Mouse (Mus musculus) kidney, embryonic 14.5 days (tissue): ENCODE measurements at regions not wholly inside any gene's neighbourhood (a gene's known extent, or its start where the extent isn't known, plus 50 kb on each side); places are given as distances from the start of the nearest gene placed in this dataset.

Experiments
- ATAC-seq: fragments of 200-750 bp; cut with Nextera tagmentation; 2 replicates; pipeline ENCODE4 v1.8.0; 2017; ENCODE audit warnings: moderate number of reproducible peaks, mild to moderate bottlenecking, moderate TSS enrichment, moderate library complexity; ENCODE audit not compliant: low FRiP score, low TSS enrichment
- H3K27ac ChIP-seq: fragments of 300-500 bp; sonication (generic); 2 replicates; pipeline ENCODE4 v1.5.1; 2014; ENCODE audit warnings: low read depth, mild to moderate bottlenecking, low read length, moderate library complexity, mixed read lengths
- H3K27me3 ChIP-seq: fragments of 300-500 bp; sonication (generic); 2 replicates; pipeline ENCODE4 v1.6.1; 2014; ENCODE audit warnings: mild to moderate bottlenecking, low read length; ENCODE audit not compliant: control insufficient read depth, insufficient read depth
- H3K36me3 ChIP-seq: fragments of 300-500 bp; sonication (generic); 2 replicates; pipeline ENCODE4 v1.6.1; 2014; ENCODE audit warnings: low read length, mixed read lengths; ENCODE audit not compliant: control insufficient read depth, insufficient read depth
- H3K4me1 ChIP-seq: fragments of 300-500 bp; sonication (generic); 2 replicates; pipeline ENCODE4 v1.6.1; 2014; ENCODE audit warnings: low read length, mixed read lengths; ENCODE audit not compliant: control insufficient read depth, insufficient read depth
- H3K4me2 ChIP-seq: fragments of 300-500 bp; sonication (generic); replicated peaks from 2 replicates; pipeline ENCODE4 v1.6.1; 2014; ENCODE audit warnings: low read depth, mild to moderate bottlenecking, low read length
- H3K4me3 ChIP-seq: fragments of 300-500 bp; sonication (generic); 2 replicates; pipeline ENCODE4 v1.5.1; 2014; ENCODE audit warnings: mild to moderate bottlenecking, low read length
- H3K9ac ChIP-seq: fragments of 300-500 bp; sonication (generic); 2 replicates; pipeline ENCODE4 v1.6.1; 2014; ENCODE audit warnings: low read depth, mild to moderate bottlenecking, low read length, moderate library complexity
- H3K9me3 ChIP-seq: fragments of 300-500 bp; sonication (generic); 2 replicates; pipeline ENCODE4 v1.6.1; 2016; ENCODE audit warnings: low read length; ENCODE audit not compliant: control insufficient read depth
- WGBS: fragments of 180-500 bp; shearing (Covaris S2); extraction: QIAGEN DNeasy Blood & Tissue Kit; methylation state at CpG from one replicate; pipeline ENCODE4 v1.1.7; 2014; 5-methylcytosine and 5-hydroxymethylcytosine counted together

DNA sequence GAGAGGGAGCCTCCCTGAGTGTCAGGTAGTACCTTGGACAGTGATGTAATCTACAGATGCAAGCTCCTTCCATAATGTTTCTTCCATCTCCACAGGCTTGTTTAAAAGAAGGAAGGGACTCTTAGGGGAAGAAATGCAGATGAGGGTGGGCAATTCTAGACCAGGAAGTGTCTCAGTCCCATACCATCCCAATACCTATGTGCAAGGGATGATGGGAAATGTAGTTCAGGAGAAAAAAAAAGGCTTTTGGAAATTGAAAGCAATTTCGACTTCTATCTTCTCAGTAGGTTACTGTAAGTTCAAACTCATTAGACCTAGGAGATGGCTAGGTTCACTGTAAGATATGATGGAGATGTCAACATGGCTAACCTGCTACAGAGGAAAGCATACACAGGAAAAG is 68.3 kb downstream of the Cd83 start:
- Histone ChIP-seq H3K27ac (no peak overlapping the region), H3K4me2 (no peak overlapping the region), H3K9ac (no peak overlapping the region), H3K4me3 (no peak overlapping the region), H3K36me3 (no peaks in the 10 kb centered on the region), H3K9me3 (no peaks in the 10 kb centered on the region), H3K4me1 (no peaks in the 10 kb centered on the region), H3K27me3 (no peaks in the 10 kb centered on the region)
- ATAC-seq, result no peak
- 80% methylated on average over 1 of the region's 1 CpGs for WGBS

DNA sequence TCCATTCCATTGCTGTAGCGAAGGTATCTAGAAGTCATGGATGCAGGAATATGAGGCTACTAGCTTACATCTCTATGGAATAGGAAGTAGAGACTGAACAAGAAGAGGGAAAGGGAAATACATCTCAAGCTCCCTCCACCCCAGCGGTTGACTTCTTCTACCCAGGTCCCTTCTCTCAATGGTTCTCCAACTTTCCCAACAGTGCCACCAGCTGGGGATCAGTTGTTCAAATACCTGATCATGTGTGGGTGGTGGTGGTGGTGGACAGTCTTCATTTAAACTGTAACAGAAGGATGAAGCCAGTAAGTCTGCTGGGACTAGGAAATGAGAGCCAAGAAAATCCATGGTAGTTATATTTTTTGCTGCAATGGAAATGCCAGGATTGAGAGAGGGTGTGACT is 70.4 kb downstream of the Cd83 start:
- Histone ChIP-seq H3K9ac (no peak overlapping the region), H3K36me3 (no peaks in the 10 kb centered on the region), H3K4me2 (no peak overlapping the region), H3K9me3 (no peaks in the 10 kb centered on the region), H3K4me3 (no peak overlapping the region), H3K27me3 (no peaks in the 10 kb centered on the region), H3K4me1 (no peaks in the 10 kb centered on the region), H3K27ac (no peak overlapping the region)
- 96% methylated on average over 2 of the region's 2 CpGs for WGBS
- ATAC-seq, result no peak

DNA sequence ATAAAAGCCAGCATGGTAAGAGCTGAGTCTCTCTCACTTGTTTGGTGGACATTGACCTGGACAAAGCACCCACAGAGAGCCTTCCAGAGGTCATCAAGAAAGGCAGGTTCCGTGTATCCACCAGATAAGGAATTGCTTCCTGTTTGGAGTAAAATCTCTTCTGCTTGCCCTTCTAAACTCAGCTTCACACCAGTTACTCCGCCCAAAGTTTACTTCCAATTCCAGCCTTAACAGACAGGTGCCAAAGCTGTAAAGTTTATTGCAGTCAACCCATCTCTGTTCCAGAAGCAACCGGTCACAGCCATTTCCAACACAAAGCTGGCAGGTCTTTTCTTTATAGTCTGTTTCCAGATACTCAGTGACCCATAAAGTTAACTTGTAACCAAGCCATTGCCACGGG is 76.4 kb downstream of the Cd83 start:
- no peak for ATAC-seq
- Histone ChIP-seq H3K9ac (no peak overlapping the region), H3K27ac (0 out of 2 replicates have a peak overlapping the region, but pooled peaks have one; percentile 32), H3K4me2 (no peak overlapping the region), H3K9me3 (no peaks in the 10 kb centered on the region), H3K4me1 (peaks cover 21% of the 10 kb centered on the region), H3K4me3 (no peak overlapping the region), H3K36me3 (no peaks in the 10 kb centered on the region), H3K27me3 (no peaks in the 10 kb centered on the region)
- WGBS, result 15% methylated on average over 4 of the region's 4 CpGs

DNA sequence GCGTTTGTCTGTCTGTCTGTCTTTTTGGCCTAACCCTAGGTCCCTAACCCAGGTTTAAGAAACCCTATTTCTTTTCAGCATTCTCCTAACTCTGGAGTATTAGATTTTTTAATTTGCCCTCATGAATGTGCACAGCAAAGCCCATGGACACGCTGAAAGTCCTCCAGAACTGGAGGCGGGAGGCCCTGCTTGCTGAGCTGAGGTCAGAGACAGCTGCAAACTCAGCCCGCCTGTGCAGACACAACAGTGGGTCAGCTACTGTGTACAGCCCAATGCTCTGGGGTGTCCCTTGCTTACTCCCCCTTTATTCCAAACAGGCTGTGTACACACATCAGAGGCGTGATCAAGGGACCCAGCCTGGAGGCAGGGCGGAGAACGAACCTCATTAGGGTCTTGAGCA is 76.8 kb downstream of the Cd83 start:
- Histone ChIP-seq H3K27me3 (no peaks in the 10 kb centered on the region), H3K9me3 (no peaks in the 10 kb centered on the region), H3K27ac (0 out of 2 replicates have a peak overlapping the region, but pooled peaks have one; percentile 32), H3K4me3 (no peak overlapping the region), H3K9ac (no peak overlapping the region), H3K4me1 (peaks cover 21% of the 10 kb centered on the region), H3K36me3 (no peaks in the 10 kb centered on the region), H3K4me2 (no peak overlapping the region)
- 49% methylated on average over 7 of the region's 7 CpGs for WGBS
- no peak for ATAC-seq

DNA sequence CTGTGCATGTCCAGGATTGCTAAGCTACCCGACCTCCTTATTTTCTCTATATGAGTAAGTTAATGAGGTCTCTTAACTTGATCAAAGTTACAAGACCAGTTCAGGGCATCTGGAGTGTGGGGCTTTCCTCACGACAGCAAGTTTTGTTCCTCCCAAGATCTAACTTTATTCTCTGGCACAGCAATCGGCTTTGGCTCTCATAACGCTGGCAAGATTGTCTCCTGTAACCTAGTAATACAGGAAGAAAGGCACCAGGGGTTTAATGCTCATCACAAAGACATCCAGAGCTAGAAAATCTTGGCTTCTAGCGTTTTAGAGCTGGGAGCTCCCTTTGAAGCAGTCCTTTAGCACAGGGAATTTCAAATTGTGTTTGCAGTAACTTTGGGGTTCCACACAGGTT is 77.5 kb downstream of the Cd83 start:
- Histone ChIP-seq H3K27ac (no peak overlapping the region), H3K4me3 (no peak overlapping the region), H3K4me1 (peaks cover 21% of the 10 kb centered on the region), H3K4me2 (no peak overlapping the region), H3K36me3 (no peaks in the 10 kb centered on the region), H3K27me3 (no peaks in the 10 kb centered on the region), H3K9ac (no peak overlapping the region), H3K9me3 (no peaks in the 10 kb centered on the region)
- WGBS, result 71% methylated on average over 5 of the region's 5 CpGs
- no peak for ATAC-seq

- H3K27me3 ChIP-seq, result no peaks in the 10 kb centered on the region
- H3K27ac ChIP-seq, result no peak overlapping the region
- no peak for ATAC-seq
- no peak overlapping the region for H3K4me2 ChIP-seq
- 71% methylated on average over 6 of the region's 6 CpGs for WGBS
- no peaks in the 10 kb centered on the region for H3K36me3 ChIP-seq
- peaks cover 21% of the 10 kb centered on the region for H3K4me1 ChIP-seq
- H3K9me3 ChIP-seq, result no peaks in the 10 kb centered on the region
- no peak overlapping the region for H3K9ac ChIP-seq
- no peak overlapping the region for H3K4me3 ChIP-seq
Measured at GRCm38 (mm10) chr13:43862586-43862985, 78.0 kb downstream of the Cd83 start.

GRCm38 (mm10) chr13:43863581-43864100 is 79.1 kb downstream of the Cd83 start:
- no peak overlapping the region for H3K9ac ChIP-seq
- WGBS, result 74% methylated on average over 7 of the region's 7 CpGs
- H3K27ac ChIP-seq, result no peak overlapping the region; the same call in 1 of the 2 replicates
- no peaks in the 10 kb centered on the region for H3K9me3 ChIP-seq
- peak overlapping the region; percentile 47; the same call in 1 of the 2 replicates for H3K4me2 ChIP-seq
- no peaks in the 10 kb centered on the region for H3K27me3 ChIP-seq
- no peak overlapping the region for H3K4me3 ChIP-seq
- H3K4me1 ChIP-seq, result peaks cover 21% of the 10 kb centered on the region
- no peak for ATAC-seq
- H3K36me3 ChIP-seq, result no peaks in the 10 kb centered on the region

- ATAC-seq, result peak; percentile 99
- Histone ChIP-seq H3K36me3 (no peaks in the 10 kb centered on the region), H3K4me3 (peak overlapping the region; percentile 20), H3K27me3 (no peaks in the 10 kb centered on the region), H3K4me1 (peaks cover 21% of the 10 kb centered on the region), H3K9me3 (no peaks in the 10 kb centered on the region), H3K9ac (peak overlapping the region; percentile 53; the same call in 1 of the 2 replicates), H3K27ac (peak overlapping the region; percentile 71; the same call in 1 of the 2 replicates), H3K4me2 (peak overlapping the region; percentile 47)
- 1% methylated on average over 35 of the region's 35 CpGs for WGBS
Measured at GRCm38 (mm10) chr13:43864153-43864861, 79.7 kb downstream of the Cd83 start.

DNA sequence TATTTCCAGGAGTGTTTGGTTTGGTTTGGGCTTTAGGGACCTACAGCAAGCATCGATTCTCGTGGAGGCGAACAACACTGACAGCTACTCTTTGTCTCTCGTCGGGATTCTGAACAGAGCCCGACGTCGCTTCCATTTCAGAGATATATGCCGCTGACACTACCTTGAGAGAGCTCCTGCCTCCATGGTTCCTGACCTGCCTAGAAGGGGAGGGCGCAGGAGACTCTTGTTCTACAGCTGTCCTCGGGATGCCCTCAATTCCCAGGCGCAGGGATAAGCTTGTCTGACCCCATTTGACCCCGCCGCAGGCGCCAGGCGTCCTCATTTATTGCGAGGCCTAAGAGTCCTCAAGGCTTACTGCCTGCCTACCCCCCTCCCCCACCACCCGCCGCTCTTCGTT is 80.5 kb downstream of the Cd83 start:
- Histone ChIP-seq H3K4me2 (peak overlapping the region; percentile 47), H3K27ac (peak overlapping the region; percentile 71; the same call in 1 of the 2 replicates), H3K9me3 (no peaks in the 10 kb centered on the region), H3K9ac (peak overlapping the region; percentile 53), H3K36me3 (no peaks in the 10 kb centered on the region), H3K4me1 (peaks cover 21% of the 10 kb centered on the region), H3K4me3 (peak overlapping the region; percentile 18), H3K27me3 (no peaks in the 10 kb centered on the region)
- ATAC-seq, result peak; percentile 6
- 2% methylated on average over 20 of the region's 20 CpGs for WGBS
